ENCODE assay signal across 8 mouse cellular contexts in genomic region chr11:72206341-72207203, GRCm38 (mm10). TPM values are rescaled to one million over a fixed set of nuclear protein-coding genes. Genes with fewer than 3 reads are reported as not detected.
A peak's percentile ranks its signal among the peaks of the same experiment; 100 is the strongest.
DNase-seq lines count a peak whose midpoint lies in the region; ATAC-seq lines count a peak whose summit lies in the region.

Gene Gm43951, minus strand, starts transcription at chr11:72206840.

- no peaks in the 10 kb centered on the region for H3K9me3 ChIP-seq in heart, embryonic 12.5 days (replicated peaks)

- H3K4me2 ChIP-seq in heart, embryonic 12.5 days: peak within 1 kb of the TSS; percentile 89

- H3K9ac ChIP-seq in heart, embryonic 12.5 days: peak within 1 kb of the TSS; percentile 82

- H3K4me1 ChIP-seq in heart, embryonic 12.5 days (replicated peaks): peaks cover 14% of the 10 kb centered on the region

- peak; percentile 45 for ATAC-seq in frontal cortex, adult (ENCODE audit: low TSS enrichment)
- peak; percentile 23 for ATAC-seq in CD4-positive, CD25-positive, alpha-beta regulatory T cell, adult 4 months
- peak; percentile 40; the same call in 1 of the 2 replicates for ATAC-seq in heart, embryonic 12.5 days (ENCODE audit: insufficient number of reproducible peaks, low FRiP score)

- peaks cover 23% of the 10 kb centered on the region for H3K36me3 ChIP-seq in heart, embryonic 12.5 days

- H3K27me3 ChIP-seq in heart, embryonic 12.5 days (replicated peaks): no peaks in the 10 kb centered on the region

- DNase-seq in frontal cortex, postnatal 25 days (ENCODE audit: low spot score in 2 of 2): no peak
- peak; percentile 58 for DNase-seq in cerebellum, postnatal 25 days
- DNase-seq in kidney, postnatal 4 days: peak; percentile 43 to 68
- peak; percentile 44 to 46 for DNase-seq in lung, postnatal 4 days
- peak; percentile 39 to 44 for DNase-seq in right cerebral cortex, postnatal 36 days (ENCODE audit: low spot score in 2 of 2)

- under 1% methylated on average over 43 of the region's 43 CpGs for WGBS in heart, embryonic 12.5 days

- peak within 1 kb of the TSS; percentile 83 for H3K4me3 ChIP-seq in heart, embryonic 12.5 days

- H3K27ac ChIP-seq in heart, embryonic 12.5 days (ENCODE audit: poor library complexity, severe bottlenecking): peak within 1 kb of the TSS; percentile 5; the same call in 1 of the 2 replicates

RNA-seq across cellular contexts. Expression of gene Gm43951, which starts in this region (rescaled TPM):
- polyA plus RNA-seq in CD4-positive, CD25-positive, alpha-beta regulatory T cell, adult 4 months (2017; shearing (Covaris generic)): not detected
- polyA plus RNA-seq in heart, embryonic 12.5 days (2016; fragmentation: Nextera tagmentation; extraction: Ambion mirVana): 0.09 and 0.17 TPM in 2 replicates

Comparison
In these comparisons a context has a peak if more than half of its experiments do, and no peak if none do; other contexts are left out.
1. Peak in ATAC-seq in CD4-positive, CD25-positive, alpha-beta regulatory T cell, adult 4 months; RNA of the gene not detected or under 1 TPM.
2. Peak in ATAC-seq, H3K4me3 ChIP-seq, H3K27ac ChIP-seq, H3K9ac ChIP-seq and H3K4me2 ChIP-seq in heart, embryonic 12.5 days; RNA of the gene not detected or under 1 TPM.
3. DNase-seq: peak in cerebellum, postnatal 25 days (2 of 2), kidney, postnatal 4 days (2 of 2), lung, postnatal 4 days (2 of 2) and right cerebral cortex, postnatal 36 days (2 of 2); none in frontal cortex, postnatal 25 days (0 of 2).
4. Peak in every context shown above with its lines, with median percentiles within 50 percentile points of each other: ATAC-seq.